Mouse (Mus musculus) bone marrow, adult 2 months (tissue): ENCODE results near the gene Pdzk1.

ENCODE experiments used
- CTCF ChIP-seq: fragments of 200-500 bp; IDR thresholded peaks from 2 replicates; pipeline ENCODE4 v1.5.1; 2011; ENCODE audit warnings: low read length, control low read depth; ENCODE audit not compliant: control insufficient read depth, insufficient read depth
- POLR2A ChIP-seq: fragments of 200-500 bp; IDR thresholded peaks from 2 replicates; pipeline ENCODE4 v1.6.1; 2011; ENCODE audit warnings: low read depth, mild to moderate bottlenecking, control low read depth, low read length, borderline replicate concordance; ENCODE audit not compliant: control insufficient read depth

- TF ChIP-seq CTCF (no peak), POLR2A (no peak)
Observed at GRCm38 (mm10) chr3:96787784-96788183, 41.3 kb upstream of the Pdzk1 start.
